Mouse (Mus musculus) thymus, postnatal 36 days (tissue): ENCODE results near the gene Dclk3.

Source experiments
- DNase-seq, 2 experiments: peaks; one replicate each; pipeline ENCODE4 v3.0.0; 2022; ENCODE audit warnings: mixed read lengths in 2 of 2

The Dclk3 gene

DNA sequence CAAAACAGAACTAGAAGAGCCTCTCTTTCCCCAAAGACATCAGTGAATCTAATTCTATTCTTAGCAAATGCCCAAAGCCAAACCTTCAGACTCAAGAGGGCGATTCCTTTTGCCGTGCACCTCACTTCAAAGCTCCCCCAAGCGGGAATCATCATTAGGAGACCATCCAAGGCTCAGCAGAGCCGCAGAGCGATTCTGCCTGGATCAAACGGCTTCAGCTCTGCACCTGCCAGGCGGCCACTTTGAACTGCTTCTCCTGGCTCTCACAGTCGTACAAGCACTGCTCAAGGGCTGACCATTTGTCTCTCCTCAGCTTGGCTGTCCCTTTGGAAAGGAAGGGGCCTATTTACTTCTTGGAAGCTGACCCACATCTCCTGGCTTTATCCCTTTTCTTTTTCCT lies 51.7 kb downstream of the Dclk3 start:
- no peak for DNase-seq

DNA sequence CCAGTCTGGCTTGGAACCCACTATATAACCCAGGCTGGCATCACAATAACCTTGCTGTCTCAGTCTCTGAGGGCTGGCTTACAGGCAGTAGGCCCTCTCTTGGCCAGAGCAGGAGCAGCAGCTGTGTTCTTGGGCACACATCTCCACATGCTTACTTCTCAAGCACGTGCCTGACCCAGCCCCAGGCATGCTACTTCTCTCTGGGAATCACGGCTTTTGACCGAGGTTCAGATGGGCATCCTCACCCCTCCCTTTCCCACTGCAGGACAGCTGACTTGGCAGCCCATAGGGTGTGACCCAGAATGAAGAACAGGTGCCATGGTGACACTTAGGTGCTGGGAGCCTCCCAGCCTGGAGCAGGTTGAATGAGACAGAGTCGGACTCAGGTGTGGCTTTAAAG lies 52.4 kb downstream of the Dclk3 start:
- DNase-seq, result no peak

DNA sequence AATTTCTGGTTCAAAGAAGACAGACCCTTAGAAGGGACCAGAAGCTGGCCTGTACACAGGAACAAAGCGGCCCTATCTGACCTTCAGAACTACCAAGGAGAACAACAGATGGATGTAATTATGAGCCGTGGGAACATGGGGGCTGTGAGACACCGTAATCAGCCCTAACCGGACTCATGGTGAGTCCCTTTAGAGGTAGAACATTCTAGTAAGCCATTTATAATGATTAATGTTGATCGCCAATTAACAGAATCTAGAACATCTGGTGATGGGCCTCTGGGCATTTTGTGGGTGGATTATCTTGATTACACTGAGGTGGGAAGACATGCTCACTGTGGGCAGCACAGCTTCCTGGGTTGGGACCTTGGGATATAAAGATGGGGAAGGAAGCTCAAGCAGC lies 54.6 kb downstream of the Dclk3 start:
- DNase-seq, result no peak

DNA sequence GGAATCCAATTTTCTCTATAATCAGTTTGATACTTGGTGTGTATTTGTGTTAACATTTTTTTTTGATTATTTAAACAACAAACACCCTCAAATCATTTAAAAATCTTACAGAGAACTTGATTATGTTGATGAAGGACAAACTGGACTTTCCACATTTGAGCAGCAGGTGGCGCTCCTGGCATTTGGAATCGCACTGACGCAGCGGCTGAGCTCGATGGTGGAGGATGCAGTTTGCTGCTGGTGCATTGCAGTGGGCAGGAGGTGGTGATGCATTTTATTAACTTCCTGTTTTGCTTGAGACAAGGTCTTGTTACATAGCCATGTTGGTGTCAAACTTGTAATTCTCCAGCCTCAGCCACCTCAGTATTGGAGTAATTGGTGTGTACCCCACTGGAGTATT lies 56.7 kb downstream of the Dclk3 start:
- DNase-seq, result peak; percentile 22 to 39

- peak; percentile 27 to 38 for DNase-seq
Observed at GRCm38 (mm10) chr9:111497074-111497811, 58.4 kb downstream of the Dclk3 start.

DNA sequence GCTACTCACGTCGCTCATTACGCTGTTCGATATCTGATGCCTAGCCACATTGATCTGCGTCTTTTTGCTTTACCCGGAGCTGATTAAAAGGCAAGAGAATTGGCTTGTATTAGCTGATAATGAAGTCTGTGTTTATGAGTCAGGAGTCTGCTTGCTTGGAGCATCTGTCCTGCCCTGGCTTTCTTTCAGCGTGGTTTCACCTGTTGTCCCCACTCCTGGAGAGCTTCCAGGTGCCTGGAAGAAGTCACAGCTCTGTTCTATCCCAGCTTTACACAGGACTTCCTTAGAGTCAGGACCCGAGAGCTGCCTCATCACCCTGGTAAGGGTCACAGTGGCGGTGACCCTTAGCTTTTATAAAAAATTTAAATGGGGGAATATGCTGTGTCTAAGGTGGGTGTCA lies 61.3 kb downstream of the Dclk3 start:
- DNase-seq, result no peak

- DNase-seq, result no peak
Observed at GRCm38 (mm10) chr9:111506075-111506474, 67.2 kb downstream of the Dclk3 start.

DNA sequence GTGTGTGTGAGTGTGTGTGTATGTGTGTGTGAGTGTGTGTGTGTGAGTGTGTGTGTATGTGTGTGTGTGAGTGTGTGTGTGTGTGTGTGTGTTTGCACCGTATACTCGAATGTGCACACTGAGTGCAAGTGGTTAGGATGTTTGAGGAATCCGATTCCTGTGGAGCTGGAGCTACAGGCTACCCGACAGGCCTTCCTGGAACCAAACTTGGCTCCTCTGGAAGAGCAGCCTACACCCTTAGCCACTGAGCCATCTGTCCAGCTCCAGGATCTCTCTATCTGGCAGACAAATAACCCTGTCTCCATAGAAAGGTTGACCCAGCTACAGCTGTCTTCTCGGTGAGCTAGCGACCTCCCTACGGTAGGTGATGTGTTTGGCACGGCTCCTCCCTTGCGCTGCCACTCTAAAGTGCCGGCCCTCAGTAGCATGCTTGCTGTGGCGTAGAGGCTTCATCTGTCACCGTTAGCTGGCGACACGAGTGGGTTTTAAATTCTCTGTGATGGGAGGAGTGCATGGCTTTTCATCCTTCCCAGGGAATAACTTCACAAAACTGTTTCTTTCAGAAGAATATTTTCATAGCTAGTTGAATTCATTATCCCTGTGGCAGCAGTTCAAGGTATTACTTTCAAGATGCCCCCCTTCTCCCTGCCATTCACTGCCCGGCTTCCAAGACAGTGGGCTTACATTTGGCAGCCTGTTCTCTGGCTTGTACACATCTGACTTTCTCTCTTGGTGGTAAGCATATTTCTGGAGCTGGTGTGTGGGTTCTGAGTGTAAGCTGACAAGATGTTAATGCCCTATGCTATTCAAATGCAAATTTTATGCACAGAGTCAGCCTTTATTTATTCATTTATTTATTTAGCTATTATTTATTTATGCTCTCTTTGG lies 75.9 kb downstream of the Dclk3 start:
- DNase-seq, result no peak

DNA sequence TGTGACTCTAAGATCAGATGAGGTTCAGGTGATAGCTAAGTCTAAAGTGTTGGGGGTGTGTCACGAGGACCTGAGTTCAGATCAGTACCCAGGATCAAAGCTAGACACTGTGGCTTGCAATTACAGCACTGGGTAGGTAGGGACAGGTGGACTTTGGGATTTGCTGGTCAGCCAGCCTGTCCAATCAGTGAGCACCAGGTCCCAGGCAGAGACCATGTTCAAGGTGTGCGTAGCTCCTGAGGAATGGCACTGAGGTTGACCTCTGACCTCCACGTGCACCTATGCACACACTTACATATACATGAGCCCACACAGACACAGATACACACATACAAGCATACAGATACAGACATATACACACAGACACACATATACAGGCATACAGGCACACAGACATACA lies 76.7 kb downstream of the Dclk3 start:
- DNase-seq, result no peak

DNA sequence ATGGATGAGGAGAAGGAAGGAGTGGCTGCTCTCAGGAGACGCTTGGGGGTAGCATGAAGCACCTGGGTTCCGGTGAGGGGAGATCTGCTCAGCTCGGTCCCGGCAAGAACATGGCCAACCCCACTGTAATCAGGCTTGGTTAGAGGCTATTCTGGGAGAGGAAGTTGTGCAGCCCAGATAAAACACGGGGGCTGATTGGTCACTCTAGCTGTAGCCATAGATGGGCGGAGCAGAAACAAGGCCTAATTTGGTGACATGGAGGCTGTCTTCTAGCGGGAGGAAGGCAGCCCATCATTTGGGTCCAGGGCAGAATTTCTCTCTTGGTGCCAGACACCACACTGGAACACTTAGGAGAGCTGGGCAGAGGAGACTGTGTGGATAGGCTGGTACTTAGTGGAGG lies 83.3 kb downstream of the Dclk3 start:
- no peak for DNase-seq

DNA sequence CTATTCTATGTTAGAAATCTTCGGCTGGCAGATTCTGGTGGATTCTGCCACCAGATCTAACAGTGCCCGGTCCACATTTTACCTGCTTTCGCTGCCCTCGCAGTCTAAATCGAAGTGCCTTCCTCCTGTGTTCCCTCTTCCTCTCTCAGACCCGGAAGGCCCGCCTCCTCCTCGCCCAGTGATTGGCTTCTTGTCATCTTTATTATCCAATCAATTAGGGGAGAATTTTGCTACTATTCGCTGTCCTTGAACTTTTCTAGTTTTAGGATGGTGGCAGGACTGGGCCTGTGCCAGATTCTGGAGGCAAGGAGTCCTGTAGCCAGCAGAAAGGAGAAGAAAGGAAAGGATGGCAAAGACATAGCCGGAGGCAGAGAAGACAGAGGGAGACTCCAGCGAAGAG lies 84.2 kb downstream of the Dclk3 start:
- DNase-seq, result no peak

DNA sequence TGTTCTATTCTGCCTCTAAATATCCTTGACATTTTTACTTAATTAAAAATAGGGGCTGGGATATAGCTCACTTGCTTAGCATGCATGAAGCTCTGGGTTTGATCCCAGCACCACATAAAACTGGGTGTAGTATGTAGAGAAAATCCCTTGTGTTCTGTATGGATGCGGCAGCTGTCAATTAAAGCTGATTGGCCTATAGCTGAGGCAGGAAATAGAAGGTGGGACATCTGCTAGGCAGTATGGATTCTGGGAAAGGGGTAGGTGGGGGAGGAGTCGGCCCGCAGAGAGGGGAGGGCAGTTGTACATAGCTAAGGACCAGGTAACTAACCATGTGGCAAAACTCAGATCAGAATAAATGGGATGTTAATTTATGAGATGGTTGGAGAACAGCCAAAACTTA lies 85.0 kb downstream of the Dclk3 start:
- no peak for DNase-seq

- no peak for DNase-seq
Observed at GRCm38 (mm10) chr9:111534744-111535423, 96.0 kb downstream of the Dclk3 start.

DNA sequence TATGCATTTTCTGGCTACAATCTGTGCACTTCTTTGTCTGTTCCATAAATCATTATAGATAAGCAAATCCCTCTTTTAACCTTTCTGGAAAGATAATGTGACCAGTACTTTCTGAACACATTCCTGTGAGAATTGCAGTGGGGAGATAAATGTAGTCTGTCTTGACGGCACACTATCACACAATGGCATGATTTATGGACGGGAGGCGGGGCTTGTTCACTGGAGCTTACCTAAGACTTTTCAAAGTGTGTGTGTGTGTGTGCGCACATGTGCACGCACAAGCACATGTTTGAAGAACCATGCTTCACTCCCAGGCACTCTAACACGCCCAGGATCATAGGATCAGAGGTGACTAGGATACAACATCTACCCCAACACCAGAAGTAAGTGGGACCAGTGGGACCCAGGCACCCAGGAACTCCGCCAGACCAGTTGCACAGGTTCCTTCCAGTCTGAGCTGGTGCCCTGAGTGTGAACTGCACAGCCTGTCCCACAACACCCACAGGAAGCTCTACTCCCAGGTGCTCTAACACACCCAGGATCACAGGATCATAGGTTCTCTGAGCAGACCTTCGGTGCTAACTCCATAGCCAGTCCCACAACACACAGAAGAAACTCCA lies 96.7 kb downstream of the Dclk3 start:
- DNase-seq, result no peak
